Mouse (Mus musculus) brain, adult 2 months (tissue): ENCODE measurements around the gene Adamtsl1.

ENCODE experiments used
- DNase-seq: peaks from one replicate; pipeline ENCODE4 v3.0.0; 2011; ENCODE audit warnings: low read depth, low spot score

Gene Adamtsl1

GRCm38 (mm10) chr4:85669735-85670134, 155.8 kb downstream of the Adamtsl1 start:
- no peak for DNase-seq

GRCm38 (mm10) chr4:85672290-85672689, 158.3 kb downstream of the Adamtsl1 start:
- DNase-seq: no peak

GRCm38 (mm10) chr4:85677621-85678020, 163.6 kb downstream of the Adamtsl1 start:
- DNase-seq: no peak

GRCm38 (mm10) chr4:85686160-85686559, 172.2 kb downstream of the Adamtsl1 start:
- no peak for DNase-seq

GRCm38 (mm10) chr4:85695237-85695636, 181.3 kb downstream of the Adamtsl1 start:
- peak; percentile 17 for DNase-seq

- DNase-seq: peak; percentile 13
Measured at GRCm38 (mm10) chr4:85707352-85708057, 193.5 kb downstream of the Adamtsl1 start.

GRCm38 (mm10) chr4:85709636-85710035, 195.7 kb downstream of the Adamtsl1 start:
- DNase-seq: no peak

- peak; percentile 39 for DNase-seq
Measured at GRCm38 (mm10) chr4:85724999-85725398, 211.0 kb downstream of the Adamtsl1 start.

- DNase-seq: peak; percentile 78
Measured at GRCm38 (mm10) chr4:85727731-85728130, 213.8 kb downstream of the Adamtsl1 start.

GRCm38 (mm10) chr4:85728416-85728815, 214.4 kb downstream of the Adamtsl1 start:
- DNase-seq: peak; percentile 73

GRCm38 (mm10) chr4:85740478-85740877, 226.5 kb downstream of the Adamtsl1 start:
- no peak for DNase-seq

GRCm38 (mm10) chr4:85741825-85742391, 227.9 kb downstream of the Adamtsl1 start:
- DNase-seq: no peak

- DNase-seq: no peak
Measured at GRCm38 (mm10) chr4:85743427-85743826, 229.5 kb downstream of the Adamtsl1 start.

GRCm38 (mm10) chr4:85762684-85763083, 248.7 kb downstream of the Adamtsl1 start:
- no peak for DNase-seq

GRCm38 (mm10) chr4:85763161-85764014, 249.4 kb downstream of the Adamtsl1 start:
- peak; percentile 22 for DNase-seq

GRCm38 (mm10) chr4:85764015-85764450, 250.1 kb downstream of the Adamtsl1 start:
- DNase-seq: peak; percentile 7

GRCm38 (mm10) chr4:85764476-85764875, 250.5 kb downstream of the Adamtsl1 start:
- DNase-seq: no peak

- no peak for DNase-seq
Measured at GRCm38 (mm10) chr4:85767666-85768065, 253.7 kb downstream of the Adamtsl1 start.

GRCm38 (mm10) chr4:85768107-85768506, 254.1 kb downstream of the Adamtsl1 start:
- peak; percentile 76 for DNase-seq

GRCm38 (mm10) chr4:85782511-85782910, 268.5 kb downstream of the Adamtsl1 start:
- DNase-seq: no peak

GRCm38 (mm10) chr4:85783768-85784379, 269.9 kb downstream of the Adamtsl1 start:
- no peak for DNase-seq

GRCm38 (mm10) chr4:85784428-85784827, 270.5 kb downstream of the Adamtsl1 start:
- DNase-seq: no peak
